Mouse (Mus musculus) monocyte, adult 2 months (primary cell): ENCODE data around the gene Olfr1297.

Experiments used
- DNase-seq, 2 experiments: peaks; one replicate each; pipeline ENCODE4 v3.0.0; 2022; ENCODE audit warnings: low spot score in 2 of 2, low read depth in 1 of 2

Olfr1297 gene

DNA sequence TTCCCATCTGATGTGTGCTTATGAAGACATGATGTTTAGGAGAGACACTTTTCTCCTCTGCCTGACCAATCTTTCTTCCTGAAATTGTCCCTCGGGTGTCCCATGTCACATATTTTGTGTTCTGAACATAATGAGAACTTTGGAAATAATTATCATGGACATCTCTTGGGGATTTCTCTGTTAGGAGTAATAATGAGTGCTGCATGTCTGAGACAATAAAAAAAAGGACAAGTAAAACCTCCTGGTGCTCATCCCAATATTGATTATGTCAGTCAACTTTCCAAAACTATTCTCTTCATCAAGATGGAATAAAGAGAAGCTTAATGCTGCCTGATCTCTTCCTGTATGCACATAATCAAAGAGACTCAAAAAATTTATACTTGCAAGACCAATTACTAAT, at the start of gene Olfr1297:
TSS of gene Olfr1297 (minus strand) at position 101 of the 400 bp plus-strand sequence.
- no peak for DNase-seq

DNA sequence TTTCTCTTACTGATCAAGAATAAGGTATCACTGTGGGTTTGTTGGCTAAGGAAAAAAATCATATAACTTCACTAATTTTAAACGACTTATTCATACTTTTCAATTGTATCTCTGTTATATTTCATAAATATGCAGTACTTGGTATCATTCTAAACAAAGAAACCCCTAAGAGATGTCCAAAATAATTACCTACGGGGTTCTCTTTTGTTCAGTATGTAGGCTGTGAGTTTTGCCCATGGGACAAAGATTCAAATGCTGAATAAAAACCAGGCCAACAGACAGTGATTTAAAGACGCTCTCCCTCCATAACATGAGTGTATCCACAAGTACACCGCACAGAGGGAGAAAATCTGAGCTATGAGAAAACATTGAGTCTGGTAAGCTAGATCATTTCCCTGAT, 34.8 kb upstream of the Olfr1297 start, which contains the start of gene Olfr1299:
TSS of gene Olfr1299 (plus strand) at position 301 of the 400 bp plus-strand sequence.
- no peak for DNase-seq

DNA sequence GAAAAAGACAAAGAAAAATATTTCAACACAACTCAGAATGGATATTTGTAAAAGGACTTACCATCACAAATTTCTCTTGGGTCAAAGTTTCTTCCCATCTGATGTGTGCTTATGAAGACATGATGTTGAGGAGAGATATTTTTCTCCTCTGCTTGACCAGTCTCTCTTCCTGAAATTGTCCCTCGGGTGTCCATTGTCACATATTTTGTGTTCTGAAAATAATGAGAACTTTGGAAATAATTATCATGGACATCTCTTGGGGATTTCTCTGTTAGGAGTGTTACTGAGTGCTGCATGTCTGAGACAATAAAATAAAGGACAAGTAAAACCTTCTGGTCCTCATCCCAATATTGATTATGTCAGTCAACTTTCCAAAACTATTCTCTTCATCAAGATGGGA, 22.8 kb upstream of the Olfr1297 start, which contains the start of gene Olfr1298:
TSS of gene Olfr1298 (minus strand) at position 101 of the 400 bp plus-strand sequence.
- DNase-seq, result no peak

DNA sequence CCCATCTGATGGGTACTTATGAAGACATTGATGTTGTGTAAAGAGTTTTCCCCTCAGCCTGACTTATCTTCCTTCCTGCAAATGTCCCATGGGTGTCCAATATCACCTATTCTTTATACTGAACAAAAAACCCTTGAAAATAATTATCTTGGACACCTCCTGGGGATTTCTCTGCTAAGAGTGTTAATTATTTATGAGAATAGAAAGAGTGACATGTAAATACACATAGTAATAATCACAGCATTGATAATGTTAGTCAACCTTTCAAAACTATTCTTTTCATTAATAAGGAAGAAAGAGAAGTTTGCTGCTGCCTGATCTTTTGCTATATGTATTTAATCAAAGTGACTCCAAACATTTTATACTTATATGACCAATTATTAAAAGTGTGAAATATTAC, 56.7 kb downstream of the Olfr1297 start, which contains the start of gene Olfr1295:
TSS of gene Olfr1295 (minus strand) at position 101 of the 400 bp plus-strand sequence.
- no peak for DNase-seq
